Mouse (Mus musculus): Measurements from ENCODE around the gene Zfp667.

DNA sequence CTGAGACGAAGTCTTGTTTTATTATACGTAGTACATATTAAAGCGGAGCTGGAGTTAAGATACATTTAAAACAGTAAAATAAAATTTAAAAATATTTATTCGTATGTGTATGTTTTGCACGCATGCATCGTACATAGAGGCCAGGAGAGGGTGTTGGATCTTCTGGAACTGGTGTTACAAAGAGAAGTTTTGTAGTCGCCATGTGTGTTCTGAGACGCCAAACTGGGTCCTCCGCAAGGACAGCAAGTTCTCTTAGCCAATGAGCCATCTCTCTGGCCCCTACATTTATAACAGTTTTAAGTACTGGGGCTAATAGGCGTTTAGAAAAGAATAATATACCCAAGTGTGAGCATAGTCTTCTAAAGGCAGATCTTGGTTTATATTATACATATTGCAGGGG is 57.7 kb downstream of the Zfp667 start:
- TF ChIP-seq CTCF (IDR thresholded peaks at IDR 0.05; ENCODE audit: low read depth, low read length) (no peak), GATA1 (IDR thresholded peaks at IDR 0.05; ENCODE audit: borderline replicate concordance, low read length) (no peak), GATA2 (IDR thresholded peaks at IDR 0.05; ENCODE audit: borderline replicate concordance, low read depth, low read length) (no peak)

Measured in G1E (cell line).